Mouse (Mus musculus) layer of hippocampus, postnatal 14 days (tissue): Measurements from ENCODE around the gene Lamb1. TPM values are rescaled to one million over a fixed set of nuclear protein-coding genes. Genes with fewer than 3 reads are reported as not detected.

ENCODE experiments used
- DNase-seq, 2 experiments: peaks; one replicate each; pipeline ENCODE4 v3.0.0; 2021 to 2022; ENCODE audit warnings: low spot score in 2 of 2, mixed read lengths in 1 of 2
- total RNA-seq, 2 experiments: library from RNA; stranded (reverse); gene quantifications; 2 replicates each; pipeline ENCODE4 v1.2.3; 2021

Lamb1 gene
- total RNA-seq, 2 experiments from 2014 or later: 47.5 to 54.9 TPM

GRCm38 (mm10) chr12:31376326-31376950 is 111.4 kb downstream of the Lamb1 start:
- DNase-seq: peak in 1 of 2 experiments; percentile 4

DNA sequence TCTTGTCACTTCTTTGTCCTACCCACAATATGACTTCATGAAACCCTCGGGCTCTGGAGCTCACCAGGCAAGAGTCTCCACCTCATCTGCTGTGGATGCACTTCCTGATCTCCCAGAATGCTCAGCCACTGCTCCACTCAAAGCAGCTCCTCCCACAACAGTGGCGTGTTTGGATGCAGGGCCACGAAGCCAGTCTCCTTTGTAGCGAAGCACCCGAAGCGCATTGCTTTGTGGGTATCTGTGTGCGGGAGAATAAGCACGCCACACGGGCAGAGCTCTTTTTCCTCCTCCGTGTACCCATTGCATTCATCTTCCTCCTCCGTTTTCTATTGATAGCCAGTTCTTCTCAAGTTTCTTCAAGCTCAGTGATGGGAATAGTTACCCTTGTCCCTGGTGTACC is 112.2 kb downstream of the Lamb1 start:
- DNase-seq: no peak

Other genes starting within 250 kb of the Lamb1 start
- gene Fam110c, start 191.4 kb upstream of the Lamb1 start, total RNA-seq: under 1 TPM; 0.09 to 0.12 TPM
- not detected for gene Gm6993, start 24.5 kb upstream of the Lamb1 start, total RNA-seq
- gene Dld, start 86.2 kb downstream of the Lamb1 start, total RNA-seq: 100 to 1,000 TPM; 112 to 121 TPM
- gene Slc26a3, start 125.6 kb downstream of the Lamb1 start, total RNA-seq: under 1 TPM; 0.38 to 0.81 TPM
- 10 to 100 TPM; 20.6 to 24.3 TPM for gene Cbll1, start 234.4 kb downstream of the Lamb1 start, total RNA-seq